Mouse (Mus musculus): Measurements from ENCODE around the gene Abhd6.

Abhd6 gene

GRCm38 (mm10) chr14:8032087-8032944 lies 29.6 kb downstream of the Abhd6 start:
- no peak for DNase-seq (ENCODE audit: low spot score)

- no peak for DNase-seq (ENCODE audit: low spot score)
Measured at GRCm38 (mm10) chr14:8034561-8034960, 31.9 kb downstream of the Abhd6 start.

GRCm38 (mm10) chr14:8035951-8036350 lies 33.2 kb downstream of the Abhd6 start:
- no peak for DNase-seq (ENCODE audit: low spot score)

GRCm38 (mm10) chr14:8036406-8036805 lies 33.7 kb downstream of the Abhd6 start:
- DNase-seq (ENCODE audit: low spot score): no peak

- DNase-seq (ENCODE audit: low spot score): no peak
Measured at GRCm38 (mm10) chr14:8038150-8038549, 35.4 kb downstream of the Abhd6 start.

- DNase-seq (ENCODE audit: low spot score): no peak
Measured at GRCm38 (mm10) chr14:8038791-8039448, 36.2 kb downstream of the Abhd6 start.

- no peak for DNase-seq (ENCODE audit: low spot score)
Measured at GRCm38 (mm10) chr14:8040179-8040578, 37.5 kb downstream of the Abhd6 start.

- no peak for DNase-seq (ENCODE audit: low spot score)
Measured at GRCm38 (mm10) chr14:8040911-8041678, 38.4 kb downstream of the Abhd6 start.

GRCm38 (mm10) chr14:8042120-8042519 lies 39.4 kb downstream of the Abhd6 start:
- no peak for DNase-seq (ENCODE audit: low spot score)

GRCm38 (mm10) chr14:8042577-8042976 lies 39.9 kb downstream of the Abhd6 start:
- DNase-seq (ENCODE audit: low spot score): no peak

GRCm38 (mm10) chr14:8044330-8044729 lies 41.6 kb downstream of the Abhd6 start:
- peak; percentile 50 for DNase-seq (ENCODE audit: low spot score)

- no peak for DNase-seq (ENCODE audit: low spot score)
Measured at GRCm38 (mm10) chr14:8044786-8045185, 42.1 kb downstream of the Abhd6 start.

- DNase-seq (ENCODE audit: low spot score): no peak
Measured at GRCm38 (mm10) chr14:8045187-8045846, 42.6 kb downstream of the Abhd6 start.

- no peak for DNase-seq (ENCODE audit: low spot score)
Measured at GRCm38 (mm10) chr14:8046839-8047238, 44.1 kb downstream of the Abhd6 start.

GRCm38 (mm10) chr14:8049334-8049733 lies 46.6 kb downstream of the Abhd6 start:
- no peak for DNase-seq (ENCODE audit: low spot score)

- DNase-seq (ENCODE audit: low spot score): no peak
Measured at GRCm38 (mm10) chr14:8051869-8052268, 49.2 kb downstream of the Abhd6 start.

- DNase-seq (ENCODE audit: low spot score): no peak
Measured at GRCm38 (mm10) chr14:8052661-8053060, 50.0 kb downstream of the Abhd6 start.

- DNase-seq (ENCODE audit: low spot score): no peak
Measured at GRCm38 (mm10) chr14:8054310-8055102, 51.8 kb downstream of the Abhd6 start.

- no peak for DNase-seq (ENCODE audit: low spot score)
Measured at GRCm38 (mm10) chr14:8056076-8056475, 53.4 kb downstream of the Abhd6 start.

GRCm38 (mm10) chr14:8059938-8060337 lies 57.2 kb downstream of the Abhd6 start:
- DNase-seq (ENCODE audit: low spot score): no peak

GRCm38 (mm10) chr14:8062076-8062475 lies 59.4 kb downstream of the Abhd6 start:
- no peak for DNase-seq (ENCODE audit: low spot score)

Data from c-Kit-positive CD71-positive TER-119-positive erythroid progenitor cells, embryonic 14.5 days (primary cell).